Mouse (Mus musculus): Measurements from ENCODE around the gene Aqp9. TPM values are rescaled to one million over a fixed set of nuclear protein-coding genes. Genes with fewer than 3 reads are reported as not detected.

Gene Aqp9
- polyA plus RNA-seq, 1 experiment from 2014 or later, result 0.09 TPM

DNA sequence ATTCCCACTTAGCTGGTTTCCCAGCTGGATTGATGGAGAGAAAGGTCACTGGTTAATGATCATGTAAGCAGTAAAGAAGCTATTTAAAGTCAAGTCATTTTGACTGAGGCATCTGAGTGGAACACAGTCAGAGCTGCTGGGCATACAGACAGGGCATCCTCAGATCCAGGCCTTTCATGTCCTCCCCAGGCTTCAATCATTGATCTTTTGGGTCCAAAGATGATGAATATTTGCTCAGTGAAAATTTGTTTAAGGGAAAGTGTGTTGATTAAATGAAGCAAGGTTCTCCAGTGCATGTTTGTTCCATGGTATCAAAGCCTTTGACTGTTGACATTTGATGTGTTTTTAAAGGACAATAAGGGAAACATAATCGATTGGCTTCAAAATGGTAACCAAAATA, 7.2 kb upstream of the Aqp9 start:
- H3K27ac ChIP-seq (ENCODE audit: low read depth, low read length), result no peak overlapping the region
- ATAC-seq (replicated peaks; ENCODE audit: low FRiP score) (no peak), DNase-seq (ENCODE audit: low spot score) (no peak)
- 97% methylated on average over 1 of the region's 1 CpGs for WGBS
- no peaks in the 10 kb centered on the region for H3K9me3 ChIP-seq (ENCODE audit: control insufficient read depth, low read length)
- H3K36me3 ChIP-seq (ENCODE audit: control insufficient read depth, insufficient read depth, low read length), result no peaks in the 10 kb centered on the region
- H3K4me2 ChIP-seq (ENCODE audit: low read depth, low read length, severe bottlenecking), result no peak overlapping the region
- H3K4me1 ChIP-seq (replicated peaks; ENCODE audit: control insufficient read depth, insufficient read depth, low read length), result no peaks in the 10 kb centered on the region
- no peak overlapping the region for H3K9ac ChIP-seq (ENCODE audit: low read length)
- no peak overlapping the region for H3K4me3 ChIP-seq (ENCODE audit: low read depth, low read length)
- H3K27me3 ChIP-seq (ENCODE audit: control insufficient read depth, insufficient read depth, low read length), result no peaks in the 10 kb centered on the region

GRCm38 (mm10) chr9:71174316-71174975, 6.0 kb upstream of the Aqp9 start:
- no peak overlapping the region for H3K27ac ChIP-seq (ENCODE audit: low read depth, low read length)
- H3K4me3 ChIP-seq (ENCODE audit: low read depth, low read length), result no peak overlapping the region
- H3K36me3 ChIP-seq (ENCODE audit: control insufficient read depth, insufficient read depth, low read length), result no peaks in the 10 kb centered on the region
- H3K4me2 ChIP-seq (ENCODE audit: low read depth, low read length, severe bottlenecking), result no peak overlapping the region
- no peak overlapping the region for H3K9ac ChIP-seq (ENCODE audit: low read length)
- WGBS, result 81% methylated on average over 5 of the region's 5 CpGs
- H3K4me1 ChIP-seq (replicated peaks; ENCODE audit: control insufficient read depth, insufficient read depth, low read length), result no peaks in the 10 kb centered on the region
- DNase-seq (ENCODE audit: low spot score) (no peak), ATAC-seq (replicated peaks; ENCODE audit: low FRiP score) (no peak)
- no peaks in the 10 kb centered on the region for H3K9me3 ChIP-seq (ENCODE audit: control insufficient read depth, low read length)
- H3K27me3 ChIP-seq (ENCODE audit: control insufficient read depth, insufficient read depth, low read length), result no peaks in the 10 kb centered on the region

GRCm38 (mm10) chr9:71173533-71173932, 5.1 kb upstream of the Aqp9 start:
- 70% methylated on average over 9 of the region's 9 CpGs for WGBS
- H3K4me2 ChIP-seq (ENCODE audit: low read depth, low read length, severe bottlenecking), result no peak overlapping the region
- no peak for ATAC-seq (replicated peaks; ENCODE audit: low FRiP score)
- DNase-seq (ENCODE audit: low spot score), result no peak
- no peaks in the 10 kb centered on the region for H3K4me1 ChIP-seq (replicated peaks; ENCODE audit: control insufficient read depth, insufficient read depth, low read length)
- H3K4me3 ChIP-seq (ENCODE audit: low read depth, low read length), result no peak overlapping the region
- H3K9me3 ChIP-seq (ENCODE audit: control insufficient read depth, low read length), result no peaks in the 10 kb centered on the region
- H3K27me3 ChIP-seq (ENCODE audit: control insufficient read depth, insufficient read depth, low read length), result no peaks in the 10 kb centered on the region
- H3K27ac ChIP-seq (ENCODE audit: low read depth, low read length), result no peak overlapping the region
- no peaks in the 10 kb centered on the region for H3K36me3 ChIP-seq (ENCODE audit: control insufficient read depth, insufficient read depth, low read length)
- H3K9ac ChIP-seq (ENCODE audit: low read length), result no peak overlapping the region

DNA sequence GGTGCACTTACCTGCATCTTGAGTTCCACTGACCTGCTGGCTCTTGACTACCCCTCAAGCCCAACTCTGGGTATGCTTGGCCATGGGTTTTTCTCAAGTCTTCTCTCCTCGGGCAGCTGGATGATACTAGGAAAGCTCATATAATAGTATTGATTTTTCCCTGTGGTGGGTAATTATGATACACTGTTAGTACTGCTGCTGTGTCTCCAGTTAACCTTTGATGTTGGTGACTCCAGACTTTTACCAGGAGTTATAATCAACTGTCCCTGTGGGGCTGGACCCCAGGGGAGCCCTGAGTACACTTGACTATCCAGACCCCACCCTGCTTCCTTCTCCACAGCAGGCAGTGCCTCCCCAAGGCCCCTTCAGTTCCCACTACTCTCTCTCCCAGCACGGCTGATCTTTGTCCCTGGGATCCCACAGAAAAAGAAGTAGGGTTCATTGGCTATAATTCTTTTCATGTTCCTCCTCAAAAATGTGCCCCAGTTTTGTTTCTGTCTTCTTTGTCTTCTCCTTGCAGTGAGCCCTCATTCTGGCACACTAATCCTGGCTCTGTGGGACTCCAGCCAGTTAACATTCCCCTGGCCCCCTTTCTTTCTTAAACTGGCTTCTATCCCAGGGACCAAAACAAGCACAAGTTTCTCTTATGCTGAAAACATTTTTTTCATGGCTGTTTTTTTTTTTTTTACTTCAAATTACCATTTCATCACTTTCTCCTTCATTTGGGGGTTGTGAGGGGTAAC, 838 bp downstream of the Aqp9 start:
- H3K27ac ChIP-seq (ENCODE audit: low read depth, low read length), result no peak overlapping the region
- no peak overlapping the region for H3K4me3 ChIP-seq (ENCODE audit: low read depth, low read length)
- WGBS, result 20% methylated on average over 2 of the region's 2 CpGs
- no peaks in the 10 kb centered on the region for H3K9me3 ChIP-seq (ENCODE audit: control insufficient read depth, low read length)
- H3K4me2 ChIP-seq (ENCODE audit: low read depth, low read length, severe bottlenecking), result no peak overlapping the region
- no peaks in the 10 kb centered on the region; the same call in 1 of the 2 replicates for H3K4me1 ChIP-seq (replicated peaks; ENCODE audit: control insufficient read depth, insufficient read depth, low read length)
- H3K36me3 ChIP-seq (ENCODE audit: control insufficient read depth, insufficient read depth, low read length), result no peaks in the 10 kb centered on the region
- no peaks in the 10 kb centered on the region for H3K27me3 ChIP-seq (ENCODE audit: control insufficient read depth, insufficient read depth, low read length)
- ATAC-seq (replicated peaks; ENCODE audit: low FRiP score) (no peak), DNase-seq (ENCODE audit: low spot score) (no peak)
- no peak overlapping the region for H3K9ac ChIP-seq (ENCODE audit: low read length)

- no peaks in the 10 kb centered on the region for H3K36me3 ChIP-seq (ENCODE audit: control insufficient read depth, insufficient read depth, low read length)
These were observed 1.5 kb downstream of the Aqp9 start for GRCm38 (mm10) chr9:71166871-71167465.

DNA sequence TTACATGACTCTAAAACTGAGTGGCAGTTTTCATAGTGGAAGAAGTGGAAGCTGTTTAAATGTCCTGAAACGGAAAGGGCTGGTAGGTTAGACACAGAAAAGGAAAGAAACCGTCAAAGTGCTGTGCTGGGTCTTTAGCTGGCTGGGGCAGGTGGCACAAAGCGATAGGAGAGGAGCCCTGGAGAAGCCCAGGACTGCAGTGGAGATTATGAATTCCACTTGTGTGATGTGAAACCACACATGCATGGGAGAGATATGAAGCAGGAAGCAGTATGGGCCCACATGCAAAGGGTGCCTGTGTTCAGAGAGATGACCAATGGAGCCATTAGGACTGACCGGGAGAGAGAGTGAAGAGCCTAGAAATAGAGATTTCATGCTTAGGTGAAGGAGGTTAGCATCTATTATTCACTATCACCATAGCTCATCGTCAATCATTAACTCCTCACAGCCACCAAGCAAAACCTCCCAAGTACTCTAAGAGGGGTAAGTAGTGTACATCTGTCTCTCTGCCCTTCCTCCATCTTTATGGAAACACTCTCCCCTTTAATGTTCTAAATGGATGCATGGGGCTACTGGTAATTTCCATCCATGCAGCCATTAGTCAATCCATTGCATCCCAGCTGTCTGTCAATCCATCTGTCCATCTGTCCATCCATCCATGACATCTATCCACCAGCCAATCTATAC, 2.3 kb downstream of the Aqp9 start:
- DNase-seq (ENCODE audit: low spot score) (no peak), ATAC-seq (replicated peaks; ENCODE audit: low FRiP score) (no peak)
- Histone ChIP-seq H3K4me1 (replicated peaks; ENCODE audit: control insufficient read depth, insufficient read depth, low read length) (no peaks in the 10 kb centered on the region; the same call in 1 of the 2 replicates), H3K27ac (ENCODE audit: low read depth, low read length) (no peak overlapping the region), H3K4me3 (ENCODE audit: low read depth, low read length) (no peak overlapping the region), H3K27me3 (ENCODE audit: control insufficient read depth, insufficient read depth, low read length) (no peaks in the 10 kb centered on the region), H3K9ac (ENCODE audit: low read length) (no peak overlapping the region), H3K36me3 (ENCODE audit: control insufficient read depth, insufficient read depth, low read length) (no peaks in the 10 kb centered on the region), H3K4me2 (ENCODE audit: low read depth, low read length, severe bottlenecking) (no peak overlapping the region), H3K9me3 (ENCODE audit: control insufficient read depth, low read length) (no peaks in the 10 kb centered on the region)
- 84% methylated on average over 5 of the region's 5 CpGs for WGBS

More at GRCm38 (mm10) chr9:71166871-71167465, 1.5 kb downstream of the Aqp9 start:
- no peaks in the 10 kb centered on the region for H3K9me3 ChIP-seq (ENCODE audit: control insufficient read depth, low read length)
- H3K4me3 ChIP-seq (ENCODE audit: low read depth, low read length), result no peak overlapping the region
- no peak overlapping the region for H3K9ac ChIP-seq (ENCODE audit: low read length)
- 56% methylated on average over 5 of the region's 5 CpGs for WGBS
- H3K4me1 ChIP-seq (replicated peaks; ENCODE audit: control insufficient read depth, insufficient read depth, low read length), result no peaks in the 10 kb centered on the region; the same call in 1 of the 2 replicates
- ATAC-seq (replicated peaks; ENCODE audit: low FRiP score), result no peak
- no peak for DNase-seq (ENCODE audit: low spot score)
- no peaks in the 10 kb centered on the region for H3K27me3 ChIP-seq (ENCODE audit: control insufficient read depth, insufficient read depth, low read length)
- H3K4me2 ChIP-seq (ENCODE audit: low read depth, low read length, severe bottlenecking), result no peak overlapping the region
- H3K27ac ChIP-seq (ENCODE audit: low read depth, low read length), result no peak overlapping the region

- H3K4me3 ChIP-seq (ENCODE audit: low read depth, low read length), result no peak overlapping the region
- DNase-seq (ENCODE audit: low spot score), result no peak
- no peak overlapping the region for H3K27ac ChIP-seq (ENCODE audit: low read depth, low read length)
- H3K4me2 ChIP-seq (ENCODE audit: low read depth, low read length, severe bottlenecking), result no peak overlapping the region
- H3K9ac ChIP-seq (ENCODE audit: low read length), result no peak overlapping the region
- H3K9me3 ChIP-seq (ENCODE audit: control insufficient read depth, low read length), result no peaks in the 10 kb centered on the region
- H3K36me3 ChIP-seq (ENCODE audit: control insufficient read depth, insufficient read depth, low read length), result no peaks in the 10 kb centered on the region
- no peak for ATAC-seq (replicated peaks; ENCODE audit: low FRiP score)
- WGBS, result 87% methylated on average over 2 of the region's 2 CpGs
- no peaks in the 10 kb centered on the region for H3K27me3 ChIP-seq (ENCODE audit: control insufficient read depth, insufficient read depth, low read length)
- H3K4me1 ChIP-seq (replicated peaks; ENCODE audit: control insufficient read depth, insufficient read depth, low read length), result no peaks in the 10 kb centered on the region; the same call in 1 of the 2 replicates
These were observed 3.0 kb downstream of the Aqp9 start for GRCm38 (mm10) chr9:71165510-71165909.

- Histone ChIP-seq H3K36me3 (ENCODE audit: control insufficient read depth, insufficient read depth, low read length) (no peaks in the 10 kb centered on the region), H3K4me1 (replicated peaks; ENCODE audit: control insufficient read depth, insufficient read depth, low read length) (no peaks in the 10 kb centered on the region; the same call in 1 of the 2 replicates), H3K27ac (ENCODE audit: low read depth, low read length) (no peak overlapping the region), H3K9ac (ENCODE audit: low read length) (no peak overlapping the region), H3K27me3 (ENCODE audit: control insufficient read depth, insufficient read depth, low read length) (no peaks in the 10 kb centered on the region), H3K4me2 (ENCODE audit: low read depth, low read length, severe bottlenecking) (no peak overlapping the region), H3K4me3 (ENCODE audit: low read depth, low read length) (no peak overlapping the region), H3K9me3 (ENCODE audit: control insufficient read depth, low read length) (no peaks in the 10 kb centered on the region)
- 86% methylated on average over 6 of the region's 6 CpGs for WGBS
- DNase-seq (ENCODE audit: low spot score) (no peak), ATAC-seq (replicated peaks; ENCODE audit: low FRiP score) (no peak)
These were observed 3.4 kb downstream of the Aqp9 start for GRCm38 (mm10) chr9:71165061-71165460.

Data from forebrain, embryonic 11.5 days (tissue).